Mouse (Mus musculus) right cerebral cortex, adult 2 months (tissue): ENCODE data around the gene Isoc2b.
"Not testable (repeated sequence)": the region's sequence is repeated elsewhere in the genome, so short reads cannot be mapped to it uniquely, and the experiment has no call there.

ENCODE experiments used
- DNase-seq, 2 experiments: peaks; one replicate each; pipeline ENCODE4 v3.0.0; 2021 to 2022; ENCODE audit warnings: low spot score in 2 of 2

Isoc2b gene

GRCm38 (mm10) chr7:4835631-4836327, 34.3 kb downstream of the Isoc2b start:
- no peak for DNase-seq

DNA sequence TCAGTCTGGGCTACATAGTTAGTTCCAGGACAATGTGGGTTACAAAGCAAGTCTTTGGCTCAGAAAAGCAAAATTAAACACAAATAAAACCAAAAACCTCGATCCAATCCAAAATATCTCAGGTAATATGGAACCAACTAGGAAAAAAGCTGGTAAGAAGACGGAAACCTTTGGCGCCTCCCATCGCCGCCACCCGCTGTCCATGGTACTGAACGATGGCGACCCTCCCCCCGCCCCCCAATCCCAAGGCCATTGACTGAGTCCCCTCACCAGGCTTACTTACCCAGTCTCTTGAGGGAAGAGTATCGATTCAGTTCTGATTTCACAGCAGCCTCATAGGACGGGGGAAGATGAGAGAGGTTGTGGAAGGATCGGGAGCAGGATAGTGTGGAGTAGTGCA, 39.6 kb downstream of the Isoc2b start:
- DNase-seq: no peak

GRCm38 (mm10) chr7:4825365-4825764, 44.7 kb downstream of the Isoc2b start:
- no peak for DNase-seq

- DNase-seq: no peak
Measured at GRCm38 (mm10) chr7:4822162-4822907, 47.7 kb downstream of the Isoc2b start.

DNA sequence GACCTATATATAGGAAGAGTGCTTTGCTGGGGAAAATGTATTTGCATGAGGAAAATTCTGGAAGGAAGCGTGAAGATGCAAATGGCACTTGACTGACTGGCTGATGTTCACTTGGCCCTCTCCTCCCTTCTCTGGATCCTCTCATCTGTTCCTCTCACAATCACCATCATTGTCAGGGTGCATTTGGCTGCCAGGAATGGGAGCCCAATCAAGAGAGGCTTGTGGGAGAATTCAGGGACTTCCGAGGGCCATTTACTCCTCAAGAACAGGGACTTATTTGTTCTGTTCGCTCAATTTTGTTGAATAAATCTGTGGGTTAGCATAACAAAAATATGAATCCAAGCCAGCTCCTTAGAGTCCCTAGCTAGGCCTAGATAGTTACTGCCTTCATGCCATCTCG, 48.4 kb downstream of the Isoc2b start:
- no peak for DNase-seq

- not testable (repeated sequence) for DNase-seq
Measured at GRCm38 (mm10) chr7:4820925-4821324, 49.1 kb downstream of the Isoc2b start.

DNA sequence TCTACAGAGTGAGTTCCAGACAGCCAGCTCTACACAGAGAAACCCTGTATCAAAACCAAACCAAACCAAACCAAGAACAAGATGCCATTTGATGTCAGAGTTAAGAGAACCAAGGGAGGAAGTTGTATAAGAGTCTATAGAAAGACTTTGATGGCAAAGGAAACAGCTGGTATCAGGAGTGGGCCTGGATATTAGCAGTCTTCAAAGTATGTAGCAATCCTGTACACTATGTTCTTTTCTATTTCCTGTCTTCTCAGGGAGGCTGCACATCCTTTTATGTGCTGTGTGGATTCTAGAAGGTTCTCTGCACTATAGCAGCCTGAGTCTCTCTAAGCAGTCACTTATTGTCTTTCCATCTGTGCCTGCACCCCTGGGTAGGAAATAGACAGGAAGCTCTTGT, 53.5 kb downstream of the Isoc2b start:
- no peak for DNase-seq

- DNase-seq: no peak
Measured at GRCm38 (mm10) chr7:4813105-4813791, 56.8 kb downstream of the Isoc2b start.

DNA sequence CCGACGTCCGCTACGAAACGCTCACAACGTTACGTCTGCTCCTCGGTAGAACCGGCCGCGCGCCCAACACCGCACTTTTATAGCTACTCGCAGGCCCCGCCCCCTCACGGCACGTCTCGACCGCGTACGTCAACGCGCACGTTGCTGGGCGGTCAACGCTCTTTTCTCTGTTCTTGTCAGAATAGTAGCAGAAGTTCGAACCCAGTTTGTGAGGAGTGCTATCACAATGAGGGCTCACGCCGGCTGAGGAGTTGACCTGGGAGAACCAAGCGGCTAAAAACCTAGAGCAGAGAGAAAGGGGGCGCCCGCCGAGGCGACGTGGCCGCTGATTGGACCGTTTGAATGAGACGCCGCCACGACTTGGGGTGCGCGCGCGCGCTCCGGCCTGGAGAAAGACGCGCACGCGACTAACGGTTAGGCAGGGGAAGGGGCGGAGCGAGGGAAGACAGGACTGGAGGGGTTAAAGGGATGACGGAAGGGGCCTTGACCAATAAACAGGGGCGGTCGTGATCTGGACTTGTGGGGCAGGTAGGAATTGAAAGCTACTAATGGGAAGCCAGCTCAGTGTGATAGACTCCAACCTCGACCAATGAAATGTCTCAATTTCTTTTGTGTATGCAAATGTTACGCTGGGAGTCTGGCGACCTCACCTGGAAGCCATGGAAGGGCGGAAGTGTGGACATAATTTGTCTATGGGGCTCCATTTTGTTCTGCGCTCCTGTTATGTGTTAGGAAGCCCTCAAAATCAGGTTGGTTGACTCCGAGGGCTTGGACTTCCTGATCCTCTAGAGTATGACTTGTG, 57.6 kb downstream of the Isoc2b start, which contains the start of gene Ube2s:
Gene Ube2s (minus strand): TSS at position 288 of the 802 bp plus-strand sequence.
- peak; percentile 97 to 98 for DNase-seq

DNA sequence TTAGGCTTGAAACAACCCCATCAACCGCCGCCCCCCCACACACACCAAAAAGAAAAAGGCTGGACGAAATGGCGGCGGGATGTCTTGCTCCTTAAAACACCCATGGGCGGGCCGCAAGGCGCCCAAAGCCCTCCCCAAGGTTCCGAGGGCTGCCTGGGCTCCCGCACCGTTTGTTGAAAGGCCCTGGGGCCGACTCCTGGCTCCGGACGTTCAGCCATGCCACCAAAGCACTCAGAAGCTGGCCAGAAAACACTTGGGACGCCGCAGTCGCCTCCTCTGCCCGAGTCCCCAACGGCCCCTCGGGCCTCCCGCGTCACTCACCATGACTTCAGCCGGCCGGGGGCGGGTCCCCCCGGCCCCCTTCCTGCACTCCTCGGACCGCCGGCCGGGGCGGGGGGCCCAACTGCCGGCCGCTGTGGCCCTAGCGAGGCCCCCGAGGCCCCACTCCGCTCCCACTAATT, 58.2 kb downstream of the Isoc2b start:
- DNase-seq: no peak

DNA sequence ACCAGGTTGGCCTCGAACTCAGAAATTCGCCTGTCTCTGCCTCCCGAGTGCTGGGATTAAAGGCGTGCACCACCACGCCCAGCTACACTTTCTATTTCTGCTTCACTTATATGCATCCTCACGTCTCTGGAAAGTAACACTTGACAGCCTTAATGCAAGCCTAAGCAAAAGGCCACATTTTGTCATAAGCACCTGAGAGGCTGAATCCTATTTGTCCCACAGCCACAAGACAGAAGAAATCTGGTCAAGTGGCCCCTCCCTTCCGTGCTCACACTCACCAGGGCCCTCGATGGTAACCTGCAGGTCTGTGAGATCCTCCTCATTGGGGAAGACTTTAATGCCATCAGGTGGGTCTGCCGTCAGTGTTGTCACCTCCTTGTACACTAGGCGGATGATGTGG, 58.9 kb downstream of the Isoc2b start:
- DNase-seq: not testable (repeated sequence)

DNA sequence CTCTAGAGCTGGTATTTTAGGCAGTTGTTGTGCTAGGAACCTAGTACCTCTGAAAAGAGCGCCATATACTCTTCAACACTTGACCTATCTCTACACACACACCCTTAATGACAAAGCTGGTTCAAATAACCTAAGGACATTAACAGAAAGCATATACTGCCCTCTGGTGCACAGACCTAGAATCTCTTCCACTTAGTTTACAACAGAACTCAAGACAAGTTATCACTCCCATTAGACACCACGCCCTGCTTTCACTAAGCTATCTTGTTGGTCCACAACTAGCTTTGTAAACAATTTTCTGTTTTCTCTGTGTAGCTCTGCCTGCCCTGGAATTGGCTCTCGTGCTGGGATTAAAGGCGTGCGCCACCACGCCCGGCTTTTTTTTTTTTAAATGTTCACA, 63.3 kb downstream of the Isoc2b start:
- peak in 1 of 2 experiments; percentile 45 for DNase-seq

- no peak for DNase-seq
Measured at GRCm38 (mm10) chr7:4802247-4802646, 67.8 kb downstream of the Isoc2b start.

DNA sequence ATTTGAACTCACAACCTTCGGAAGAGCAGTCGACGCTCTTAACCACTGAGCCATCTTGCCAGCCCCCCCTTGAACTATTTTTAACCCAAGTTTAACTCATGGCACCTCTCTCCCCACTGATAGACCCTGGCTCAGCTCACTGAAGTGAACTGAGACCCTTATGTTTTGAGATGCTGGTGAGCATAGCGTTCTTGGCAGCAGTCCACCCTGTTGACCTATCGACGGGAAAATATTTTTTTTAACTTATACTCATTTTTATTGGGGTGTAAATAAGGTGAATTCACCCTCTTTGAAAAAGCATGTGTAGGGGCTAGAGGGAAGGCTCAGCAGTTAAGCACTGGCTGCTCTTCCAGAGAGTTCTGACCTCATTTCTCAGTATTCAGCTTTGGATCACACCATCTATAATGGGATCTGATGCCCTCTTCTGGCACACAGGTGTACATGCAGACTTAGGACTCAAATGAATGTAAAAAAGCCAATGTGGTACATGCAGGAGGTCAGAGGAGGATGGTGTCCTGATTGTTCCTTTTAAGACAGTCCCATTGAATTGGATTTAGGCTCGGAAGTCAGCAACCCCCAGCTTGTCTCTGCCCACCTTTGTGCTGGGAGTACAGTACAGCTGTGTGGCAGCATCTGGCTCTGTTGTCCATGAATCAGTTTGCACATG, 74.2 kb downstream of the Isoc2b start:
- no peak for DNase-seq
